Mouse (Mus musculus): ENCODE results near the gene Uvssa. TPM values are rescaled to one million over a fixed set of nuclear protein-coding genes. Genes with fewer than 3 reads are reported as not detected.
A peak's percentile ranks its signal among the peaks of the same experiment; 100 is the strongest.

Uvssa gene
- total and polyA plus RNA-seq, 3 experiments, result 1.9 to 21.5 (median 7.5) TPM

DNA sequence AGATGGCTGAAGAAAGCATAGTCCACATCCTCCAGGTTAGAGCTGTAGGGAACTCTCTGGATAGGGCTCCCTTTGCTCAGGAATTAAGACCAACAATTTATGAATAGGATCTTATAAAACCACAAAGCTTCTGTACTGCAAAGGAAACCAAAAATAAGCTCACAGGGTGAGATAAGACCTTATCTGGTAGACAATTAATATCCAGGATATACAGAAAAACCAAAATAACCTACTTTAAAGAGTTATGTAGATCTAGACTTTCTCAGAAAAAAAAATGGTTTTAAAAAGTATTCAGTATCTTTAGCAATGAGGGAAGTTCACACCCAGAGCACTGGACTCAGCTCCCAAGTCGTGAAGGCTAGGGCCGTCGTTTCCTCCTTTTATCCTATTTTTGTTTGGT is 42.0 kb downstream of the Uvssa start:
- TF ChIP-seq POLR2AphosphoS5 (IDR thresholded peaks at IDR 0.05; ENCODE audit: insufficient replicate concordance, low read depth, low read length), result no peak
- no peak for TF ChIP-seq GATA1 (IDR thresholded peaks at IDR 0.05; ENCODE audit: borderline replicate concordance, low read length)
- no peak for TF ChIP-seq CTCF (IDR thresholded peaks at IDR 0.05; ENCODE audit: low read depth, low read length)
- no peak for TF ChIP-seq GATA2 (IDR thresholded peaks at IDR 0.05; ENCODE audit: borderline replicate concordance, low read depth, low read length)
- TF ChIP-seq TAL1 (conservative IDR thresholded peaks at IDR 0.05; ENCODE audit: low read depth, low read length), result no peak
- Histone ChIP-seq H3K4me3 (ENCODE audit: low read depth, low read length) (no peak overlapping the region), H3K36me3 (replicated peaks) (peaks cover 13% of the 10 kb centered on the region), H3K27me3 (ENCODE audit: insufficient read depth, low read length) (peaks cover under 1% of the 10 kb centered on the region; the same call in 1 of the 2 replicates), H3K9me3 (replicated peaks) (no peaks in the 10 kb centered on the region), H3K4me1 (ENCODE audit: insufficient read depth, low read depth, low read length) (peaks cover 6% of the 10 kb centered on the region)
- ATAC-seq (ENCODE audit: extremely low read depth, insufficient number of reproducible peaks, low FRiP score, poor library complexity, severe bottlenecking) (no peak), DNase-seq (ENCODE audit: low spot score) (no peak)

DNA sequence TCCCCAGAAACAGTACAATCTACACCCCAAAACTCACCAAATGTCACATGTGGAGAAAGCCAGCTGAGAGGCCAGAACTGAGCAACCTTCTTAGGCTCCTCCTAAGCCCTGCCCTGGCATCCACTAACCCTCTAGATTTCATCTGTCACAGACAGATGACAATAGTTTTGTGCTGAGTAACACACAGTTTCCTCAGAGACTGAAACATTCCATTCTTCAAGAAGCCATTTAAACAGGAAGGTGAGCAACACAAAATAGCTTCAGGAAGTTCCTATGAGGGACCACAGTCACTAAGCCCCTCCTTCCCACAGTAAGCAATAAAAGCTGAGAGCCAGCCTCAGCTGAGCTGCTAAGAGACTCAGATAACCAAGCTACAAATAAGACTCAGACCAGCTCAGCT is 49.1 kb downstream of the Uvssa start:
- H3K27me3 ChIP-seq (ENCODE audit: insufficient read depth, low read length), result peaks cover 34% of the 10 kb centered on the region
- no peaks in the 10 kb centered on the region for H3K36me3 ChIP-seq (replicated peaks)
- ATAC-seq (ENCODE audit: extremely low read depth, insufficient number of reproducible peaks, low FRiP score, poor library complexity, severe bottlenecking) (no peak), DNase-seq (ENCODE audit: low spot score) (no peak)
- H3K4me3 ChIP-seq (ENCODE audit: low read depth, low read length), result no peak overlapping the region
- TF ChIP-seq CTCF (IDR thresholded peaks at IDR 0.05; ENCODE audit: low read depth, low read length), result no peak
- no peak for TF ChIP-seq POLR2AphosphoS5 (IDR thresholded peaks at IDR 0.05; ENCODE audit: insufficient replicate concordance, low read depth, low read length)
- TF ChIP-seq TAL1 (conservative IDR thresholded peaks at IDR 0.05; ENCODE audit: low read depth, low read length), result no peak
- TF ChIP-seq GATA2 (IDR thresholded peaks at IDR 0.05; ENCODE audit: borderline replicate concordance, low read depth, low read length), result no peak
- no peak for TF ChIP-seq GATA1 (IDR thresholded peaks at IDR 0.05; ENCODE audit: borderline replicate concordance, low read length)
- no peaks in the 10 kb centered on the region for H3K4me1 ChIP-seq (ENCODE audit: insufficient read depth, low read depth, low read length)
- H3K9me3 ChIP-seq (replicated peaks), result peaks cover 28% of the 10 kb centered on the region

DNA sequence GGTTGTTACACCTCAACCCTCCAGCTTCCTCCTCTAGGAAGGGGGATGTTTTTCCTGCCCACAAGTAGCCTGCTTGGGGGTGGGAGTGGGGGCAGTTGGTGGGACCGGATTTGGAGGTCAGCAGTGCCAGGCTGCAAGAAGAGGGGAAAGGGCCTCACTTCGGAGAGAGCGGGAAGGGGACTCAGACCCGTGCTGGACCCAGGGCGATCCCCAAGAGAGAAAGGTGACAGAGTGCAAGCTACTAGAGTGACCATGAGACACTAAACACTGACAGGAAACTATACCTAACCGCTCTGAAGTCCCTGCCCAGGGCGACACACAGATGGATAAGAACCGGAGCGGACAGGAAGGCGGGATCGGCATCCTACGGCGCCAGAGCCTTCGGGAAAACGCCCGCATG is 51.8 kb downstream of the Uvssa start:
- Histone ChIP-seq H3K27me3 (ENCODE audit: insufficient read depth, low read length) (peaks cover 44% of the 10 kb centered on the region), H3K9me3 (replicated peaks) (peaks cover 54% of the 10 kb centered on the region), H3K4me3 (ENCODE audit: low read depth, low read length) (no peak overlapping the region), H3K4me1 (ENCODE audit: insufficient read depth, low read depth, low read length) (no peaks in the 10 kb centered on the region), H3K36me3 (replicated peaks) (no peaks in the 10 kb centered on the region)
- no peak for DNase-seq (ENCODE audit: low spot score)
- no peak for ATAC-seq (ENCODE audit: extremely low read depth, insufficient number of reproducible peaks, low FRiP score, poor library complexity, severe bottlenecking)
- TF ChIP-seq TAL1 (conservative IDR thresholded peaks at IDR 0.05; ENCODE audit: low read depth, low read length) (no peak), CTCF (IDR thresholded peaks at IDR 0.05; ENCODE audit: low read depth, low read length) (no peak), GATA2 (IDR thresholded peaks at IDR 0.05; ENCODE audit: borderline replicate concordance, low read depth, low read length) (no peak), GATA1 (IDR thresholded peaks at IDR 0.05; ENCODE audit: borderline replicate concordance, low read length) (no peak), POLR2AphosphoS5 (IDR thresholded peaks at IDR 0.05; ENCODE audit: insufficient replicate concordance, low read depth, low read length) (no peak)

DNA sequence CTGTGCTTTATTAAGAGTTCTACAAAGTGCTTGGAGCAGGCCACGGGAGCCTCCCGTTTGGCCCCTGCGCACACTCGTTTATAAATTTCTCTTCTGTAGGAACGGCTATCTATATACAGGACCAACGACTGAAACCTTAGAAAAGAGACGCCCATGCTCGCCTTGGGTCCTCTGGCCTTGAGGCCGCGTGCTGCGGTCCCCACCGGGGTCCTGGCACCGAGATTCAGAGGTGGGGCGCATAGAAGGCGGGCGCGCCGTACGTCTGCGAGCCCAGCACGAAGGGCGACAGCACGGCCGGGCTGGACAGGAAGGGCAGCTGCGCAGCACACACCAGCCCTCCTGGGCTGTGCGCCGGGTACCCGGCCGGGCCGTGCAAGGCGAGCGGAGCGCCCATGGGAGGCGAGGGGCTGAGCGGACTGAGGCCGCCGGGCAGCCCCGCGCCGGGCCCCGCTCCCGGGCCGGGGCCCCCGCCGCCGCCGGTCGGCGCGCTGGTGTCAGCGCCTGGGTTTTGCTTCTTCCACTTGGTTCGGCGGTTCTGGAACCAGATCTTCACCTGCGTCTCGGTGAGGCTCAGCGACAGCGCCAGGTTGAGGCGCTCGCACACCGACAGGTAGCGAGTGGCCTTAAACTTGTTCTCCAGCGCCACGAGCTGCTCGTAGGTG is 52.3 kb downstream of the Uvssa start:
- H3K4me3 ChIP-seq (ENCODE audit: low read depth, low read length), result peak overlapping the region; percentile 29; the same call in 1 of the 2 replicates
- no peaks in the 10 kb centered on the region for H3K36me3 ChIP-seq (replicated peaks)
- DNase-seq (ENCODE audit: low spot score) (no peak), ATAC-seq (ENCODE audit: extremely low read depth, insufficient number of reproducible peaks, low FRiP score, poor library complexity, severe bottlenecking) (no peak)
- no peaks in the 10 kb centered on the region for H3K4me1 ChIP-seq (ENCODE audit: insufficient read depth, low read depth, low read length)
- H3K9me3 ChIP-seq (replicated peaks), result peaks cover 60% of the 10 kb centered on the region
- peaks cover 45% of the 10 kb centered on the region for H3K27me3 ChIP-seq (ENCODE audit: insufficient read depth, low read length)
- TF ChIP-seq POLR2AphosphoS5 (IDR thresholded peaks at IDR 0.05; ENCODE audit: insufficient replicate concordance, low read depth, low read length) (no peak), TAL1 (conservative IDR thresholded peaks at IDR 0.05; ENCODE audit: low read depth, low read length) (no peak), CTCF (IDR thresholded peaks at IDR 0.05; ENCODE audit: low read depth, low read length) (no peak), GATA1 (IDR thresholded peaks at IDR 0.05; ENCODE audit: borderline replicate concordance, low read length) (no peak), GATA2 (IDR thresholded peaks at IDR 0.05; ENCODE audit: borderline replicate concordance, low read depth, low read length) (no peak)

DNA sequence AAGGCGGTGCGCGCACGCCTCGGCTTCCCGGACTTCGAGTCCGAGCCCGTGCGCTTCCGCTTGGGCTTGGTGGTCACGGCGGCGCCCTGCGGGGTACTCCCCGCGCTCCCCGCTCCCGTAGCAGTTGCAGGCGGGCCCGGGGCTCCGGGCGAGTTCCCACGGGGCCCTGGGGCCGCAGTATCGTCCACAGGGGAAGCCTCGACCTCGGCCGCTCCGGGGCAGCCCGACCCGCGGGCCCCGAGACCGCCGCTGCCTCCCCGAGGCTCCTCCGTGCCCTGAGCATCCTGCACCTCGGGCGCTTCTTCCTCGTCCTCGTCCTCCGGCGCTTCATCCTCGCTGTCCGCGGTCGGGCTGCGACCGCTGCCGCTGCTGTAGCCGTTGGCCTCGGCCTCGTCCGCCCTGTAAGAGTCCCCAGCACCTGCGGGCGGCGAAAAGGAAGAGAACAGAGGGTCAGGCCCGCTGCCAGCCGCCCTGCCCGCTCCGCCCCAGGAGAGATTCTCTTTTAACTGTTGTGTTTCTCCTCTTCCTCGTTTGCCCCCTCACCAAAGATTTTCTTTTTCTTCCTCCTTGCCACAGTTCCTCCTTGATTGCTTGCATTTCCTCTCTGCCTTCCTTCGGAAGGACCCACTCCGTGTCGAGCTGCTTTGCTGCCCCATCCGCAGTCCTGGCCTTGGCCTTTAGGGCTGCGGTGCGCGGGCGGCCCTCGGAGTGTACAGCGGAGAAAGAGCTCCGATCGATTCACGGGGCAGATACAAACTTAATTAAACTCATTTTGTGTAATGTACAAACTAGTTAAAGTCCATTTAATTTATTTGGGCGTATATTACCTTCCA is 53.0 kb downstream of the Uvssa start:
- no peak for DNase-seq (ENCODE audit: low spot score)
- no peak for ATAC-seq (ENCODE audit: extremely low read depth, insufficient number of reproducible peaks, low FRiP score, poor library complexity, severe bottlenecking)
- no peak for TF ChIP-seq GATA1 (IDR thresholded peaks at IDR 0.05; ENCODE audit: borderline replicate concordance, low read length)
- Histone ChIP-seq H3K9me3 (replicated peaks) (peaks cover 62% of the 10 kb centered on the region), H3K4me3 (ENCODE audit: low read depth, low read length) (peak overlapping the region; percentile 29; the same call in 1 of the 2 replicates), H3K36me3 (replicated peaks) (no peaks in the 10 kb centered on the region), H3K27me3 (ENCODE audit: insufficient read depth, low read length) (peaks cover 41% of the 10 kb centered on the region), H3K4me1 (ENCODE audit: insufficient read depth, low read depth, low read length) (no peaks in the 10 kb centered on the region)

DNA sequence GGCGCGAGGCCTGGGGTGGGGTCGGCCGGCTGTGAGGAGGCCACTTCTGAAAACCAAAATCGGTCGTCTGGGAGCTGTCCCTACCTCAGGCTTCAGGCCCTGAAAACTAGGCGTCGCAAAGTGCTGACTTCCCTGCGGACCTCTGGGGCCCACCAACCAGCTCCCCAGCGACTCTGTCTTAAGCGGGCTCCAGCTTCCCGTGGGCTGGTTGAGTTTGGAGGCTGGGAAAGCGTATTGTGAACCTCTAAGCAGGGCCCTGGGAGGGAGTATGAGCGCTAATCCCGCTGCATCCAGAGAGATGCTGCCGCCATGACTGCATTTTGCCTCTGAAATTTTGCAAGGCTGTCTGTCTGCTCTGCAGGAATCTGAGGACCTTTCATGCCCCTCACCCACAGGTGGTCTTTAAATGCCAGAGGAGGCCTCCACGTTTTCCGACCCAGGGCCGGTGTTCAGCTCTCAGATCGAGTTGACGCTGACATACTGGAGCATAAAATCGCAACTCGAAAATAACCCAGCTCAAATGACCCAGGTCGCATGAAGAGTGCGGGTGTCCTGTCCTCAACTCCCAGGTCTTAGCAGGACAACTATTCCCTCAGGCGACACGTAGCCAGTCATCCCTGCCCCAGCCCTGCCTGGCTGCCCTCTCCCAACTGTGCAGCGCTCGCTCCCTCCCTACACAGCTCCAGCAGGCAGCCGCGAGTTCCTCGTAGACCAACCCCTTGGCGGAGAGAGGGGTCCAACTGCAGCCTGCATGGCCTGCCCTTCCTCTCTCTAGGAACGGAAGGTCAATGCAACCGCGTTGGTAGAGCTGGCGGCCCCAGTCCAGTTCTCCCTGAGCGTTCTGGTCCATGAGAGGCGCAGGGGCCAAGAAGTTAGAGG is 53.9 kb downstream of the Uvssa start:
- H3K4me1 ChIP-seq (ENCODE audit: insufficient read depth, low read depth, low read length), result no peaks in the 10 kb centered on the region
- TF ChIP-seq POLR2AphosphoS5 (IDR thresholded peaks at IDR 0.05; ENCODE audit: insufficient replicate concordance, low read depth, low read length), result no peak
- no peak for TF ChIP-seq GATA2 (IDR thresholded peaks at IDR 0.05; ENCODE audit: borderline replicate concordance, low read depth, low read length)
- no peak for TF ChIP-seq TAL1 (conservative IDR thresholded peaks at IDR 0.05; ENCODE audit: low read depth, low read length)
- TF ChIP-seq GATA1 (IDR thresholded peaks at IDR 0.05; ENCODE audit: borderline replicate concordance, low read length), result no peak
- TF ChIP-seq CTCF (IDR thresholded peaks at IDR 0.05; ENCODE audit: low read depth, low read length), result no peak
- DNase-seq (ENCODE audit: low spot score), result no peak
- peaks cover 62% of the 10 kb centered on the region for H3K9me3 ChIP-seq (replicated peaks)
- peak overlapping the region; percentile 38; the same call in 1 of the 2 replicates for H3K4me3 ChIP-seq (ENCODE audit: low read depth, low read length)
- ATAC-seq (ENCODE audit: extremely low read depth, insufficient number of reproducible peaks, low FRiP score, poor library complexity, severe bottlenecking), result no peak
- peaks cover 37% of the 10 kb centered on the region for H3K27me3 ChIP-seq (ENCODE audit: insufficient read depth, low read length)
- H3K36me3 ChIP-seq (replicated peaks), result no peaks in the 10 kb centered on the region
